Comparison of ENCODE assay signal across 13 mouse cellular contexts in the genomic region with DNA sequence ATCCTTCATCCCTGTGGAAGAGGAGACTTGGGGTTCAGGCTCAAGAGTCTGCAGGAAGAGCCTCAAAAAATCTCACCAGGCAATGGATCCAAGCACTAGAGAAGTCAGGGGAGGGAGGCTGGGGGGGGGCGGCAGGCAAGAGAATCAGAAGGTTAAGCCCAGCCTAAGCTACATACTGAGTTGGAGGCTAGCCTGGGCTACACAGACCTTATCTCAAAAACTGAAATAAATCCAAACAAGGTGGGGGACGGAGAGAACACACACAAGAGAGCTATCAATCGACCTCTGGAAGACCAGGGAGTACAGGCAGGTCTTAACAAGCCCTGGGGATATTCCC. TPM values are rescaled to one million over a fixed set of nuclear protein-coding genes. Genes with fewer than 3 reads are reported as not detected.
A peak's percentile ranks its signal among the peaks of the same experiment; 100 is the strongest.
DNase-seq lines count a peak whose midpoint lies in the region; ATAC-seq lines count a peak whose summit lies in the region.
"Had no signal": no experiment of that assay in that cellular context is flagged by ENCODE, and none has a peak within 500 bp of the region (broad histone marks: within the 10 kb centered on the region; RNA-seq: fewer than 3 reads in every experiment).

No protein-coding gene starts in this region.

- H3K27me3 ChIP-seq in heart, embryonic 16.5 days (ENCODE audit: control insufficient read depth, insufficient read depth, low read length) = 0 out of 2 replicates have a peak, but pooled peaks cover 2% of the 10 kb centered on the region
- no peaks in the 10 kb centered on the region for H3K27me3 ChIP-seq in liver, embryonic 13.5 days
- peaks cover 11% of the 10 kb centered on the region for H3K27me3 ChIP-seq in limb, embryonic 10.5 days (ENCODE audit: low read depth, poor library complexity, severe bottlenecking)
- H3K27me3 ChIP-seq: intestine, embryonic 15.5 days had no signal

- H3K4me1 ChIP-seq in heart, embryonic 16.5 days (ENCODE audit: control insufficient read depth, insufficient read depth, low read length) = peaks cover 9% of the 10 kb centered on the region
- H3K4me1 ChIP-seq in liver, embryonic 13.5 days (replicated peaks) = peaks cover 75% of the 10 kb centered on the region
- H3K4me1 ChIP-seq in limb, embryonic 10.5 days = peaks cover 27% of the 10 kb centered on the region

- H3K9me3 ChIP-seq in heart, embryonic 16.5 days (replicated peaks; ENCODE audit: control insufficient read depth, low read length) = no peaks in the 10 kb centered on the region
- H3K9me3 ChIP-seq in liver, embryonic 13.5 days (replicated peaks) = no peaks in the 10 kb centered on the region
- H3K9me3 ChIP-seq in limb, embryonic 10.5 days (replicated peaks) = 0 out of 2 replicates have a peak, but pooled peaks cover 1% of the 10 kb centered on the region
- H3K9me3 ChIP-seq: embryonic facial prominence, embryonic 15.5 days; intestine, embryonic 15.5 days had no signal

- H3K4me2 ChIP-seq in heart, embryonic 16.5 days (ENCODE audit: low read depth, low read length) = peak overlapping the region; percentile 37
- H3K4me2 ChIP-seq in liver, embryonic 13.5 days = peak overlapping the region; percentile 98
- H3K4me2 ChIP-seq: embryonic facial prominence, embryonic 15.5 days; intestine, embryonic 15.5 days had no signal

- H3K4me3 ChIP-seq in heart, embryonic 16.5 days (ENCODE audit: low read length) = peak overlapping the region; percentile 45
- peak overlapping the region; percentile 96 for H3K4me3 ChIP-seq in liver, embryonic 13.5 days (replicated peaks)
- H3K4me3 ChIP-seq in limb, embryonic 10.5 days = no peak overlapping the region
- H3K4me3 ChIP-seq: embryonic facial prominence, embryonic 15.5 days; intestine, embryonic 15.5 days; left cerebral cortex, adult 2 months had no signal

- no peak for DNase-seq in heart, adult 9 months (ENCODE audit: low spot score in 2 of 2)
- peak; percentile 39 for DNase-seq in thymus, postnatal 4 days
- no peak for DNase-seq in thymus, postnatal 10 days (ENCODE audit: low spot score in 2 of 2)
- DNase-seq in liver, embryonic 13.5 days = no peak
- no peak for DNase-seq in right cerebral cortex, postnatal 4 days
- DNase-seq in limb, embryonic 10.5 days (ENCODE audit: low spot score) = no peak
- DNase-seq: cerebellum, adult 9-11 months had no signal

- no peaks in the 10 kb centered on the region for H3K36me3 ChIP-seq in heart, embryonic 16.5 days (ENCODE audit: control insufficient read depth, insufficient read depth)
- peaks cover 41% of the 10 kb centered on the region for H3K36me3 ChIP-seq in liver, embryonic 13.5 days
- H3K36me3 ChIP-seq in limb, embryonic 10.5 days = no peaks in the 10 kb centered on the region
- H3K36me3 ChIP-seq: embryonic facial prominence, embryonic 15.5 days; intestine, embryonic 15.5 days had no signal

- no peak for ATAC-seq in heart, embryonic 16.5 days (replicated peaks; ENCODE audit: extremely low read depth, insufficient read depth, low FRiP score)
- ATAC-seq in liver, embryonic 13.5 days (ENCODE audit: low read depth) = no peak

- H3K9ac ChIP-seq in heart, embryonic 16.5 days (ENCODE audit: low read length) = no peak overlapping the region
- peak overlapping the region; percentile 100 for H3K9ac ChIP-seq in liver, embryonic 13.5 days
- H3K9ac ChIP-seq: embryonic facial prominence, embryonic 15.5 days; intestine, embryonic 15.5 days had no signal

- H3K27ac ChIP-seq in heart, embryonic 16.5 days (ENCODE audit: low read length) = no peak overlapping the region; the same call in 1 of the 2 replicates
- peak overlapping the region; percentile 100 for H3K27ac ChIP-seq in liver, embryonic 13.5 days
- no peak overlapping the region; the same call in 1 of the 2 replicates for H3K27ac ChIP-seq in limb, embryonic 10.5 days
- H3K27ac ChIP-seq: embryonic facial prominence, embryonic 15.5 days; intestine, embryonic 15.5 days; left cerebral cortex, adult 2 months had no signal

- WGBS in heart, embryonic 16.5 days = 47% methylated on average over 3 of the region's 3 CpGs
- 12% methylated on average over 3 of the region's 3 CpGs for WGBS in liver, embryonic 13.5 days (ENCODE audit: insufficient replicate concordance)
- WGBS in limb, embryonic 10.5 days = 68% methylated on average over 3 of the region's 3 CpGs

RNA-seq across cellular contexts. Expression of gene Kcnn4, which starts 1.7 kb away (rescaled TPM):
- 5.2 and 10.9 TPM in 2 replicates for polyA plus RNA-seq in heart, embryonic 16.5 days (2015; fragmentation: Nextera tagmentation; extraction: Ambion mirVana)
- polyA plus RNA-seq in liver, embryonic 13.5 days (2015; fragmentation: Nextera tagmentation; extraction: Ambion mirVana) = 126 and 128 TPM in 2 replicates
- 3.6 and 4.0 TPM in 2 replicates for polyA plus RNA-seq in limb, embryonic 10.5 days (2016; fragmentation: Nextera tagmentation; extraction: Ambion mirVana)

RNA-seq across cellular contexts. Expression of gene Lypd5, which starts 22.8 kb away (rescaled TPM):
- not detected in 2 replicates for polyA plus RNA-seq in heart, embryonic 16.5 days (2015; fragmentation: Nextera tagmentation; extraction: Ambion mirVana)
- polyA plus RNA-seq in liver, embryonic 13.5 days (2015; fragmentation: Nextera tagmentation; extraction: Ambion mirVana) = not detected in 2 replicates
- not detected in 2 replicates for polyA plus RNA-seq in limb, embryonic 10.5 days (2016; fragmentation: Nextera tagmentation; extraction: Ambion mirVana)
- polyA plus RNA-seq: intestine, embryonic 15.5 days; liver, adult 2 months; urinary bladder, adult 2 months had no signal

RNA-seq across cellular contexts. Expression of gene Smg9, which starts 27.6 kb away (rescaled TPM):
- 18.7 and 20.5 TPM in 2 replicates for polyA plus RNA-seq in heart, embryonic 16.5 days (2015; fragmentation: Nextera tagmentation; extraction: Ambion mirVana)
- polyA plus RNA-seq in liver, embryonic 13.5 days (2015; fragmentation: Nextera tagmentation; extraction: Ambion mirVana) = 15.2 and 16.5 TPM in 2 replicates
- 28.3 and 29.0 TPM in 2 replicates for polyA plus RNA-seq in limb, embryonic 10.5 days (2016; fragmentation: Nextera tagmentation; extraction: Ambion mirVana)

RNA-seq across cellular contexts. Expression of gene Tescl, which starts 38.0 kb away (rescaled TPM):
- 0.17 and 0.30 TPM in 2 replicates for polyA plus RNA-seq in heart, embryonic 16.5 days (2015; fragmentation: Nextera tagmentation; extraction: Ambion mirVana)
- polyA plus RNA-seq in liver, embryonic 13.5 days (2015; fragmentation: Nextera tagmentation; extraction: Ambion mirVana) = not detected in 2 replicates
- not detected in 2 replicates for polyA plus RNA-seq in limb, embryonic 10.5 days (2016; fragmentation: Nextera tagmentation; extraction: Ambion mirVana)
- polyA plus RNA-seq: embryonic facial prominence, embryonic 15.5 days; liver, adult 2 months had no signal

RNA-seq across cellular contexts. Expression of gene Zfp94, which starts 55.3 kb away (rescaled TPM):
- 5.1 and 5.2 TPM in 2 replicates for polyA plus RNA-seq in heart, embryonic 16.5 days (2015; fragmentation: Nextera tagmentation; extraction: Ambion mirVana)
- 2.5 and 2.6 TPM in 2 replicates for polyA plus RNA-seq in liver, embryonic 13.5 days (2015; fragmentation: Nextera tagmentation; extraction: Ambion mirVana)
- 12.1 and 15.9 TPM in 2 replicates for polyA plus RNA-seq in limb, embryonic 10.5 days (2016; fragmentation: Nextera tagmentation; extraction: Ambion mirVana)

Comparison
In these comparisons a context has a peak if more than half of its experiments do, and no peak if none do; other contexts are left out.
1. RNA of gene Kcnn4, which starts 1.7 kb away (polyA plus RNA-seq): 126 to 128 TPM in liver, embryonic 13.5 days; 5.2 to 10.9 TPM in heart, embryonic 16.5 days and 3.6 to 4.0 TPM in limb, embryonic 10.5 days; every median in the first group is over 10 times any median in the second.